Mouse (Mus musculus): ENCODE results near the gene Ppp1r12a. TPM values are rescaled to one million over a fixed set of nuclear protein-coding genes. Genes with fewer than 3 reads are reported as not detected.
A peak's percentile ranks its signal among the peaks of the same experiment; 100 is the strongest.

Ppp1r12a gene
- polyA plus RNA-seq, 1 experiment from 2014 or later, result 39.6 TPM

DNA sequence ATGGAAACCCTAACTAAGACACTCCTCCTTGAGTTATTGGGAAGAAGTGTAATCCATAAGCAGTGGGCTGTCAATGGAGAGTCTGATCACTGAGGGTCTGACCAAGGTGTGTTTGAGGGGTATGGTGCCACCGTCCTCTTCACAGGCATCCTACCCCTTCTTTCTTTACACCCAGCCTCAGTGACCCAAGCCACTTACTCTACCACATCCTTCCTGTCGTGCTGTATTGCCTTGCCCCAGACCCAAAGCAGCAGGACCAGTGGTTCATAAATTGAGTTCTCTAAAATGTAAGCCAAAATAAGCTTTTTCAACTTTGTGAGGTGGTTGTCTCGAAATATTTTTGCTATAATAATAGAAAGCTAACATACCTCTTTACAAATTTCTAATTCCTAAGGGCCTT lies 22.2 kb upstream of the Ppp1r12a start:
- DNase-seq, result no peak
- no peaks in the 10 kb centered on the region for H3K36me3 ChIP-seq
- H3K27me3 ChIP-seq, result no peaks in the 10 kb centered on the region
- 30% methylated on average over 3 of the region's 3 CpGs for WGBS (ENCODE audit: insufficient replicate concordance)
- no peak overlapping the region for H3K4me2 ChIP-seq
- H3K4me3 ChIP-seq (replicated peaks), result no peak overlapping the region
- H3K4me1 ChIP-seq (replicated peaks), result no peaks in the 10 kb centered on the region
- no peak overlapping the region for H3K9ac ChIP-seq
- no peaks in the 10 kb centered on the region for H3K9me3 ChIP-seq (replicated peaks)
- H3K27ac ChIP-seq, result no peak overlapping the region
- ATAC-seq (ENCODE audit: low read depth), result no peak

DNA sequence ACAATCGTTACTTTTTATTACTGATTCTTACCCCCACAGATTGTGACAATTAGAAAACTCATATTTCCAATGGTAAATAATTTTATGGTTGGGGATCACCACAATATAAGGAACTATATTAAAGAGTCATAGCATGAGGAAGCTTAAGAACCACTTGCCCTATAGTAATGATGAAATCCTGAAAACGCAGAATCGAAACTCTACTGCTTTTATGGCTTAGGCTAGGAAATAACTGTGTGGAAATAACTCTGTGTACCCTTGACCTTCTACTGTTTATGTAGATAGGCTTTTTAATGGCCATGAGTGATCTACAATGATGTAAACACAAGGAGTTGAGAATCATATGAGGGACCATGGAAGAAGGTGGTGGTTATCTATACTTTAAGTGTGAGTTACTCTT lies 21.3 kb upstream of the Ppp1r12a start:
- Histone ChIP-seq H3K4me2 (no peak overlapping the region), H3K27ac (no peak overlapping the region), H3K4me1 (replicated peaks) (no peaks in the 10 kb centered on the region), H3K27me3 (no peaks in the 10 kb centered on the region), H3K4me3 (replicated peaks) (no peak overlapping the region), H3K9ac (no peak overlapping the region), H3K9me3 (replicated peaks) (no peaks in the 10 kb centered on the region), H3K36me3 (no peaks in the 10 kb centered on the region)
- 74% methylated on average over 3 of the region's 3 CpGs for WGBS (ENCODE audit: insufficient replicate concordance)
- DNase-seq, result no peak
- no peak for ATAC-seq (ENCODE audit: low read depth)

DNA sequence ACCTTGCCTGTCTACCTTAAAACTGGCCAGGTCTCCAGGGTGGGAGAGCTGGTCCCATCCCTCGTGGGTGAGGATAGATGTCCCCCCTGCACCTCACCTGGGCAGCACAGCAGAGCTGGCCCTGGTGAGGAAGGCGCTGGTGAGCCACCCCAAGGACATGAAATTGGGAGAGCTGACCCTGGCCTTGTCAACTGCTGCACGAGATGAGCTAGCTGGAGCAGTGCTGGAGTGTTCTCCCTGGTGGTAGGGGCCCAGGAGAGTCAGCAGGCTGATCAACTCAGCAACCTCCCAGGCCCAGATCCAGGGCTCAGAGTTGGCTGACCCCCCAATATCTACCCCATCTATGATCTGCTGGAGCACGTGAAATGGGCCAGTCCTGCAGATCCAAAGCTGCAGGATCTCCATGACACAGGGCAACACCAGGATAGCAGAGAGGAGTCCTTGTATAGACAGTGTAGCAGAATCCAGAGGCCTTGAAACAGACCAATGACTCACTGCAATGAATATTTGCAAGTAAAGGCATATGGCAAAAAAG lies 17.9 kb upstream of the Ppp1r12a start:
- Histone ChIP-seq H3K4me3 (replicated peaks) (no peak overlapping the region), H3K27ac (no peak overlapping the region), H3K36me3 (no peaks in the 10 kb centered on the region), H3K4me1 (replicated peaks) (no peaks in the 10 kb centered on the region), H3K9ac (no peak overlapping the region), H3K4me2 (no peak overlapping the region), H3K27me3 (no peaks in the 10 kb centered on the region), H3K9me3 (replicated peaks) (no peaks in the 10 kb centered on the region)
- DNase-seq (no peak), ATAC-seq (ENCODE audit: low read depth) (no peak)
- WGBS (ENCODE audit: insufficient replicate concordance), result 48% methylated on average over 4 of the region's 4 CpGs

DNA sequence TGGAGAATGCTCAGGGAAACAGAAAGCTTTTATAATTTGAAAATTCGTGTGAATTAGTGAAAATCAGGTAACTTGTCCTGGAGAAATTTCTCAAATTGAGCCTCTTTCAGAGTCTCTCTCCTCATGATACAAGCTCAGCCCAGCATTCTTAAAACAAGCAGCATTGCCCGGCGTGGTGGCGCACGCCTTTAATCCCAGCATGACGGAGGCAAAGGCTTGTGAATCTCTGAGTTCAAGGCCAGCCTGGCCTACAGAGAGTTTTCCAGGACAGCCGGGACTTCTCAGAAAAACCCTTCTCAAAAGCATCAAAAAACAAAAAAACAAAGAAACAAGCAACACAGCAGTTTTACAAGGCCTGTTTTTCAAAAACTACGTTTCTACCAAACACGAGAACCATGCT lies 16.3 kb upstream of the Ppp1r12a start:
- Histone ChIP-seq H3K36me3 (no peaks in the 10 kb centered on the region), H3K4me2 (no peak overlapping the region), H3K4me3 (replicated peaks) (no peak overlapping the region), H3K4me1 (replicated peaks) (no peaks in the 10 kb centered on the region), H3K9me3 (replicated peaks) (no peaks in the 10 kb centered on the region), H3K27ac (no peak overlapping the region), H3K9ac (no peak overlapping the region), H3K27me3 (no peaks in the 10 kb centered on the region)
- DNase-seq, result no peak
- ATAC-seq (ENCODE audit: low read depth), result no peak
- WGBS (ENCODE audit: insufficient replicate concordance), result 78% methylated on average over 9 of the region's 9 CpGs

DNA sequence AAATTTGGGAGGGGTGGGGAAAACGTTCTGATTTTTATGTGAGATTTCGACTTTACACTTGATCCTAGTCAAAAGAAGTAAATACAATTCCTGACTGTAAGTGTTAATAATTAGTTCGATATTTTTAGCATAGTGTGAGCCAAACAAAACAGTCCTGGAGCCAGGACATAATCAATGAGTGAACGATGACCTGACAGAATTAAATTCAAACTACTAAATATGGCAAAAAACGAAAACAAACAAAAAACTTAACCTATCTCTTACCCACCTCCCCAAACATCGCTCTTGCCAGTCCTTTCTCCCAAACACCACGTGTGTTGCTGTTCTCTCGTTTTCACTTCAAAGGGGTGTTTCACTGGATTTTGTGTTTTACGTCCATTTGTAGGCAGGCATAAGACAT lies 15.0 kb upstream of the Ppp1r12a start:
- Histone ChIP-seq H3K4me2 (no peak overlapping the region), H3K27ac (no peak overlapping the region), H3K4me3 (replicated peaks) (no peak overlapping the region), H3K36me3 (no peaks in the 10 kb centered on the region), H3K9ac (no peak overlapping the region), H3K27me3 (no peaks in the 10 kb centered on the region), H3K9me3 (replicated peaks) (no peaks in the 10 kb centered on the region), H3K4me1 (replicated peaks) (no peaks in the 10 kb centered on the region)
- 70% methylated on average over 9 of the region's 9 CpGs for WGBS (ENCODE audit: insufficient replicate concordance)
- ATAC-seq (ENCODE audit: low read depth), result no peak
- DNase-seq, result no peak

DNA sequence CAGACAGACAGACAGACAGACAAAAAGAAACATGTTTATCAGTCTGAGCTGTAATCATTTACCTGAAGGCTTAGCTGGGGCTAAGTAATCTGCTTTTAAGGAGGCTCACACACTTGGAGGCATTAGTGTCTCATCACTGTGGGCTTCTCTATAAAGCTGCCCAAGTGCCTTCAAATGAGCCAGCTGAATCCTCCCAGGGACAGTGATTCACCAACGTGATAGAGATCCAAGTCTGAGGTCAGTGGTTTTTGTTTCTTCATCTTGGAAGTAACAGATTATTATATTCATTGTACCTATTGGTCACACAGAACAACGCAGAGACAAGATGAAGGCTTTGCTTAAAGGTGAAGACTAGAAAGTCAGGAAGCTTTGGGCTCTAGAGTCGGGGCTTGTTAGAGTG lies 8.7 kb upstream of the Ppp1r12a start:
- no peak overlapping the region for H3K4me2 ChIP-seq
- H3K27ac ChIP-seq, result no peak overlapping the region
- no peaks in the 10 kb centered on the region for H3K36me3 ChIP-seq
- no peaks in the 10 kb centered on the region for H3K9me3 ChIP-seq (replicated peaks)
- H3K27me3 ChIP-seq, result no peaks in the 10 kb centered on the region
- no peak overlapping the region for H3K9ac ChIP-seq
- no peaks in the 10 kb centered on the region for H3K4me1 ChIP-seq (replicated peaks)
- ATAC-seq (ENCODE audit: low read depth) (no peak), DNase-seq (no peak)
- no peak overlapping the region for H3K4me3 ChIP-seq (replicated peaks)
- 55% methylated on average over 3 of the region's 3 CpGs for WGBS (ENCODE audit: insufficient replicate concordance)

DNA sequence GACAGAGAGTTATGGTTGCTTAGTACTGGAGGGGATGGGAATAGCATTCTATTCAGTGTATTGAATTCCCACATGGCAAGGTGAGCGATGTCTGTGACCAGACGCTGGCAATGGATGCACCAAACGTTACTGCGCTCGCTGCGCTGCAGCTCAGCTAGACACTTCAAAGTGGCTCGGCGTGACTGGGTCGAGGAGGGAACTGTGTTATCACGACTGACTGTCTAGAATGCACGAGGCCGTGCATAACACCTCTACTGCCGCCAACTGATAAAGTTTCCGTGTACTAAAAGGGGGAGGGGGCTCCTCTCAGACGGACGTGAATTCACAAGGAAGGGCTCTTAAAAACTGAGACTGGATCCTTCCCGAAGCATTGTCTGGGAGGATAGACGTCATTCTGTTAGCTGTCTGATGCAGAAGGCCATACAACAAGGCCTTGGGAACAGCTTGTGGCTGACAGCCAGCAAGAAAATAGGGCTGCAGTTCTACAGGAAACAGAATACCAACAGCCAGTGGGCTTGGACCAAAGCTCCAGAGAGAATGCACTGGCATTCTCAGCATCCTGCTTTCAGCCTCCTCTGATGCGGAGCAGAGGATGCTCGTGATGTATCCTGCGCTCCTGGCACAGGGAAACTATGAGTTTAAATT lies 6.8 kb upstream of the Ppp1r12a start:
- ATAC-seq (ENCODE audit: low read depth), result no peak
- H3K4me2 ChIP-seq, result no peak overlapping the region
- 52% methylated on average over 21 of the region's 21 CpGs for WGBS (ENCODE audit: insufficient replicate concordance)

DNA sequence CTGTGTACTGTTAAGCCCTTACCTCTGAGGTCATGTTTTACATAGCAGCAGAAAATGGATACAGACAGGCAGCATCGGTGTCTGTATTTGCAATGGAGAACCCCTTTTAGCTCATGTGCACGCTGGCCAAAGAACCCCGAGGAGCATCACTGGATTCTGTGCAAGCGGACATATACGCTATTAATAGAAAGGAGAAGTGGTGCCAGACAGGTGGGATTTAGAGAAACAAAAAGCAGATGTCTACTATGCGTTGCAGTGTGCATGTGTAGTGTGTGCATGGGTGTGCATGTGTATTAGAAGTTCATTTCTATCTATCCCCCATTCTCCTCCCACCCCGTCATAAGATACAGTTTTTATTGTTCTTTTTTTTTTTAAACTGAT lies 6.3 kb upstream of the Ppp1r12a start:
- Histone ChIP-seq H3K27ac (no peak overlapping the region), H3K36me3 (no peaks in the 10 kb centered on the region), H3K9me3 (replicated peaks) (no peaks in the 10 kb centered on the region), H3K9ac (no peak overlapping the region), H3K27me3 (no peaks in the 10 kb centered on the region), H3K4me3 (replicated peaks) (no peak overlapping the region), H3K4me2 (no peak overlapping the region), H3K4me1 (replicated peaks) (no peaks in the 10 kb centered on the region)
- 43% methylated on average over 7 of the region's 7 CpGs for WGBS (ENCODE audit: insufficient replicate concordance)
- DNase-seq (no peak), ATAC-seq (ENCODE audit: low read depth) (no peak)

More for the DNA sequence above, 6.8 kb upstream of the Ppp1r12a start:
- Histone ChIP-seq H3K27ac (no peak overlapping the region), H3K36me3 (no peaks in the 10 kb centered on the region), H3K4me1 (replicated peaks) (no peaks in the 10 kb centered on the region), H3K27me3 (no peaks in the 10 kb centered on the region), H3K9me3 (replicated peaks) (no peaks in the 10 kb centered on the region), H3K4me3 (replicated peaks) (no peak overlapping the region), H3K9ac (no peak overlapping the region)
- DNase-seq, result no peak

DNA sequence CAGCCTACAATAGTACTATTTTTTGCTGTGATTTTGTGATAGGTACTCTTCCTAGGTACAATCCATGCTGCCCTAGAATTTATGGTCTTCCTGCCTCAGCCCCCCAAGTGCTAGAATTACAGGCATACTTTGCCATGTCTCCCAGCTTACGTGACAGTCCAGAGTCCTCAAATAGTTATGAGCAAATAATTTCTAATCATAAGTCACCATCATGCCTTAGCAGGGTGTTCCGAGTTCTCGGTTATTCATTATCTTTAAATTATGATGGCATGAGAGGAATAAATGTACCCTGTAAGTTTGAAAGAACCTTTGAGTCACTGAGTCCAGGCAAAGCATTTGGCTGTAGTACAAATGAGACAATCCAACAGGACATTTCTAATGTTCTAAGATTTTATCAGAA lies 5.9 kb upstream of the Ppp1r12a start:
- Histone ChIP-seq H3K27me3 (no peaks in the 10 kb centered on the region), H3K9ac (no peak overlapping the region), H3K4me2 (no peak overlapping the region), H3K27ac (no peak overlapping the region), H3K36me3 (no peaks in the 10 kb centered on the region), H3K4me3 (replicated peaks) (no peak overlapping the region), H3K9me3 (replicated peaks) (no peaks in the 10 kb centered on the region), H3K4me1 (replicated peaks) (peaks cover 4% of the 10 kb centered on the region)
- WGBS (ENCODE audit: insufficient replicate concordance), result 72% methylated on average over 3 of the region's 3 CpGs
- ATAC-seq (ENCODE audit: low read depth), result no peak
- no peak for DNase-seq

DNA sequence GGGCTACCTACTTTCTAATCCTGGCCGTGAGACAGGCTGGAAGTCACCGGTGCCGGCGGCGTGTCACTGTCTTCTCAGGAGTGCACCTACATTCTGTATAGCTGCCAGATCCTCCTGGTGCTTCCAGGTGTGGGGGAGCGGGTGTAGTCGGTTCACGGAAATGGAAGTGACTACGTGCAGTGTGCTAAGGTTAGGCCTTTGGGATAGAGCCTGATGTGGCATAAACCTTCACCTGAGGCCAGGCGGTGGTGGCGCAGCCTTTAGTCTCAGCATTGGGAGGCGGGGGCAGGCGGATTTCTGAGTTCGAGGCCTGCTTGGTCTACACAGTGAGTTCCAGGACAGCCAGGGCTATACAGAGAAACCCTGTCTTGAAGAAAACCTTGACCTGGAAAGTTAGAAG lies 3.0 kb upstream of the Ppp1r12a start:
- H3K9me3 ChIP-seq (replicated peaks), result no peaks in the 10 kb centered on the region
- H3K27ac ChIP-seq, result no peak overlapping the region
- 78% methylated on average over 14 of the region's 14 CpGs for WGBS (ENCODE audit: insufficient replicate concordance)
- DNase-seq (no peak), ATAC-seq (ENCODE audit: low read depth) (no peak)
- no peak overlapping the region for H3K4me2 ChIP-seq
- H3K4me3 ChIP-seq (replicated peaks), result no peak overlapping the region
- peaks cover 12% of the 10 kb centered on the region for H3K4me1 ChIP-seq (replicated peaks)
- H3K27me3 ChIP-seq, result no peaks in the 10 kb centered on the region
- no peak overlapping the region for H3K9ac ChIP-seq
- no peaks in the 10 kb centered on the region for H3K36me3 ChIP-seq

DNA sequence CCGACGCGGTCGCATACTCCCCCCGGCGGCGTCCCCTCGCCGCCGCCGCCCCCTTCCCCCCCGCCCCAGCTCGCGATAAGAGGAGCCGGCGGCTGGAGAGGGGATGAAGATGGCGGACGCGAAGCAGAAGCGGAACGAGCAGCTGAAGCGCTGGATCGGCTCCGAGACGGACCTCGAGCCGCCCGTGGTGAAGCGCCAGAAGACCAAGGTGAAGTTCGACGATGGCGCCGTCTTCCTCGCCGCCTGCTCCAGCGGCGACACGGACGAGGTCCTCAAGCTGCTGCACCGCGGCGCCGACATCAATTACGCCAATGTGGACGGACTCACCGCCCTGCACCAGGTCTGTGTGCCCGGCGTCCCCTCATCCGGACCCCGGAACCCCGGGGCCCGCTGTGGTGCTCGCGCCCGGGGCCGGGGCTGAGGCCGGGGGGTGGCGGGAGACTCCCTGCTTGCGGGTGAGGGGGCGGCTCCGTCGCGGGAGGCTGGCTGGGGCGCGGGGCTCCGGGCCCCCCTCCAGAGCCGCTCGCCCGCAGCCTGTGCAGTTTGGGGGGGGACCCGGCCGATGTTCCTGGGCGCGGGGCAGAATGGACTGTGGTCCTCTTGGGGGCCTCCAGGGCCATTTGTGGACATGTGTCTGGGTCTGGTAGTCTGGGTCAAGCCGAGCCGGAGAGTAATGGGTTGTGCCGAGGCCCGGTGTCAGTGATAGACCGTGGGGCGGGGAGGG lies 466 bp downstream of the Ppp1r12a start:
- Histone ChIP-seq H3K4me1 (replicated peaks) (peaks cover 34% of the 10 kb centered on the region), H3K9me3 (replicated peaks) (no peaks in the 10 kb centered on the region), H3K27ac (peak overlapping the region; percentile 93), H3K9ac (peak overlapping the region; percentile 100), H3K36me3 (0 out of 2 replicates have a peak, but pooled peaks cover 4% of the 10 kb centered on the region), H3K4me3 (replicated peaks) (peak overlapping the region; percentile 99), H3K27me3 (no peaks in the 10 kb centered on the region), H3K4me2 (peak overlapping the region; percentile 84)
- DNase-seq, result peak; percentile 15
- peak; percentile 70 for ATAC-seq (ENCODE audit: low read depth)
- WGBS (ENCODE audit: insufficient replicate concordance), result under 1% methylated on average over 64 of the region's 79 CpGs

DNA sequence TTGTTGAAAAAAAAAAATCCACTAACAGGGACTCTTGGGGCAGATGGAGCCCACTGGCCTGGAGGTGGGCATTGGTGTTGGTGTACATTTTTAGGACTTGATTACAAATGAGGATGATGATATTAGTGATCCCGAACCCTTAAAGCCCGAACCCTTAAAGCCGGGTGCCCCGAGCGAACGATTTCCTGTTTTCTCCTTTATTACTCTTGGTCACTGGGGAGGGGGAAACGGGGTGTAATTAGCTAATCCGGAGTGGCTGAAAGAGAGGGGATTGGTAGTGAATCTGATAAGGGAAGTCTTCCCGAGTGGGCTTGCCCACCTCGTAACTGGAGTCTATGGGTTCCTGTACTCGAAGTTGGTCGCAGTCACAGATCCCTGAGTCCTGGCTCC lies 1.0 kb downstream of the Ppp1r12a start:
- Histone ChIP-seq H3K36me3 (0 out of 2 replicates have a peak, but pooled peaks cover 4% of the 10 kb centered on the region), H3K27me3 (no peaks in the 10 kb centered on the region), H3K9ac (peak overlapping the region; percentile 100), H3K9me3 (replicated peaks) (no peaks in the 10 kb centered on the region), H3K4me3 (replicated peaks) (peak overlapping the region; percentile 99), H3K4me2 (peak overlapping the region; percentile 84), H3K27ac (peak overlapping the region; percentile 93), H3K4me1 (replicated peaks) (peaks cover 38% of the 10 kb centered on the region)
- WGBS (ENCODE audit: insufficient replicate concordance), result 1% methylated on average over 12 of the region's 12 CpGs
- ATAC-seq (ENCODE audit: low read depth) (no peak), DNase-seq (no peak)
